Mouse (Mus musculus) small intestine, adult 2 months (tissue): Measurements from ENCODE around the gene Apba2.

Experiments
- CTCF ChIP-seq: fragments of 200-500 bp; IDR thresholded peaks from 2 replicates; pipeline ENCODE4 v1.5.1; 2012; ENCODE audit warnings: low read depth, mild to moderate bottlenecking, control low read depth, inconsistent platforms, low read length, moderate library complexity, mixed read lengths; ENCODE audit not compliant: insufficient replicate concordance, insufficient read length; ENCODE audit errors: extremely low read depth
- POLR2A ChIP-seq: fragments of 200-500 bp; IDR thresholded peaks from 2 replicates; pipeline ENCODE4 v1.6.1; 2012; ENCODE audit warnings: low read depth, mild to moderate bottlenecking, control low read depth, inconsistent platforms, low read length, moderate library complexity

- no peak for TF ChIP-seq CTCF
- TF ChIP-seq POLR2A, result no peak
Measured at GRCm38 (mm10) chr7:64504691-64505231, 3.3 kb downstream of the Apba2 start.
